Mouse (Mus musculus): ENCODE data around the gene Atp6v1d. TPM values are rescaled to one million over a fixed set of nuclear protein-coding genes. Genes with fewer than 3 reads are reported as not detected.

The Atp6v1d gene
- polyA plus RNA-seq, 1 experiment from 2014 or later = 86.4 TPM

DNA sequence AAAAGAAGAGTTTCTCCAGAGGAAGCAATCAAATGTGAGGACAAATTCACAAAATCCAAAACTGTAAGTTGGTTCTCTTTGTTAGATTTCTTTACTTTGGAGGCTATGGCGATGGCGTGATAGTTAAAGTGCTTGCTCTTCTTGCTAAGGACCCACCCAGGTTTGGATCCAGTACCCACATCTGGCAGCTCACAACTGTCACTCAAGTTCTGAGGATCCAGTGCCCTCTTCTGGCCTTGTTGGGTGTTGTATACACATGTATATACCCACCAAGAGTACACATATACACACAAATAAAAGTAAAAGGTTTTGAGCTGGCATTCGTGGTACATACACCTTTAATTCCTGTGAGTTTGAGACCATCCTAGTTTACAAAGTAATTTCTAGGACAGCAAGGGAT, 13.1 kb upstream of the Atp6v1d start:
- ChIA-PET CTCF (no interaction called here), POLR2A (no interaction called here)
- TF ChIP-seq CTCF (IDR thresholded peaks at IDR 0.05) = peak; percentile 28
- H3K27me3 ChIP-seq = no peaks in the 10 kb centered on the region
- ATAC-seq (no peak), DNase-seq (ENCODE audit: low read depth, low spot score) (no peak)
- in situ Hi-C loops (cut with MboI; ENCODE audit: low pct_unique_long_range_greater_than_20kb) = no loop called here

GRCm38 (mm10) chr12:78868115-78868514, 6.7 kb upstream of the Atp6v1d start:
- no peaks in the 10 kb centered on the region for H3K27me3 ChIP-seq
- DNase-seq (ENCODE audit: low read depth, low spot score) = no peak
- POLR2A ChIA-PET = no interaction called here
- no peak for TF ChIP-seq CTCF (IDR thresholded peaks at IDR 0.05)
- ATAC-seq = no peak
- CTCF ChIA-PET = no interaction called here
- in situ Hi-C loops (cut with MboI; ENCODE audit: low pct_unique_long_range_greater_than_20kb) = no loop called here

- H3K27me3 ChIP-seq = no peaks in the 10 kb centered on the region
- CTCF ChIA-PET = no interaction called here
- ATAC-seq (no peak), DNase-seq (ENCODE audit: low read depth, low spot score) (no peak)
- peak; percentile 67 for TF ChIP-seq CTCF (IDR thresholded peaks at IDR 0.05)
- POLR2A ChIA-PET = interaction anchor here (1.0 kb wide), 1 partner anchor 24 kb away, joined by 3 read pairs; no protein-coding TSS in a partner anchor
- in situ Hi-C loops (cut with MboI; ENCODE audit: low pct_unique_long_range_greater_than_20kb) = no loop called here
These were observed 4.0 kb upstream of the Atp6v1d start for GRCm38 (mm10) chr12:78865434-78865833.

GRCm38 (mm10) chr12:78862254-78862730, 854 bp upstream of the Atp6v1d start:
- ChIA-PET CTCF (interaction anchor here (1.4 kb wide), 1 partner anchor 19 kb away, joined by 3 read pairs; no protein-coding TSS in a partner anchor), POLR2A (no interaction called here)
- TF ChIP-seq CTCF (IDR thresholded peaks at IDR 0.05) = no peak
- in situ Hi-C loops (cut with MboI; ENCODE audit: low pct_unique_long_range_greater_than_20kb) = no loop called here
- no peaks in the 10 kb centered on the region for H3K27me3 ChIP-seq
- ATAC-seq = no peak
- DNase-seq (ENCODE audit: low read depth, low spot score) = no peak

DNA sequence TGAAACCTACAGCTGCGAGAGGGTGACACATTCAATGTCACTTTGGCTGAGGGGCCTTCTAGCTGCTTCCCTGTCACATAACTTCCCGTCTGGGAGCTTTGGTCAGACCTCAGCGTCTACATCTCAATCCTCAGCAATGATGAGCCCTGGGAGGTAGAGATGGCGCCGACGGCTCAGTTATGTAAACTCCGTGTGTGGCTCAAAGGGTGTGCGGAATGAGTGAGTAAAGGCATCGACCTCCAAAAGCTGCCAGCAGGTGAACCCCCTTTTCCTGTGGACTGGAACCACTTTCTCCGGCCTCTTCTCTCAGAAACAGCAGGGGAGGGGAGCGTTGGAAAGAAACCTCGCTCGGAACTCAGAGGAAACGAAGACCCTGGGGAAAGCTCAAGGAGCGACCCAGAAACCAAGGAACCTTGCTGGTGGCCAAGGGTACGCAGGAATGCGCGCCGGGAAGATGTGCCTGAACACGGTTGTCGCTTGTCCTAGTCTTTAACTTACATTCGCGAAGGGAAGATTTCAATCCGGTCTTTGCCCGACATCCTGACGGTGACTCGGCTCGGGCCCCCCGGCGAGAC, 430 bp downstream of the Atp6v1d start:
- DNase-seq (ENCODE audit: low read depth, low spot score) (no peak), ATAC-seq (peak; percentile 38)
- no peaks in the 10 kb centered on the region for H3K27me3 ChIP-seq
- no peak for TF ChIP-seq CTCF (IDR thresholded peaks at IDR 0.05)
- in situ Hi-C loops (cut with MboI; ENCODE audit: low pct_unique_long_range_greater_than_20kb) = no loop called here
- ChIA-PET CTCF (interaction anchor here (1.4 kb wide), 1 partner anchor 20 kb away, joined by 3 read pairs; no protein-coding TSS in a partner anchor), POLR2A (interaction anchor here (0.5 kb wide), 1 partner anchor 248 kb away, joined by 3 read pairs; no protein-coding TSS in a partner anchor)

GRCm38 (mm10) chr12:78848246-78848645, 13.2 kb downstream of the Atp6v1d start:
- no peak for ATAC-seq
- DNase-seq (ENCODE audit: low read depth, low spot score) = no peak
- no peak for TF ChIP-seq CTCF (IDR thresholded peaks at IDR 0.05)
- CTCF ChIA-PET = no interaction called here
- no peaks in the 10 kb centered on the region for H3K27me3 ChIP-seq
- in situ Hi-C loops (cut with MboI; ENCODE audit: low pct_unique_long_range_greater_than_20kb) = loop anchor here (25.0 kb wide), 1 partner anchor 636 kb away; no protein-coding TSS in a partner anchor
- POLR2A ChIA-PET = no interaction called here

DNA sequence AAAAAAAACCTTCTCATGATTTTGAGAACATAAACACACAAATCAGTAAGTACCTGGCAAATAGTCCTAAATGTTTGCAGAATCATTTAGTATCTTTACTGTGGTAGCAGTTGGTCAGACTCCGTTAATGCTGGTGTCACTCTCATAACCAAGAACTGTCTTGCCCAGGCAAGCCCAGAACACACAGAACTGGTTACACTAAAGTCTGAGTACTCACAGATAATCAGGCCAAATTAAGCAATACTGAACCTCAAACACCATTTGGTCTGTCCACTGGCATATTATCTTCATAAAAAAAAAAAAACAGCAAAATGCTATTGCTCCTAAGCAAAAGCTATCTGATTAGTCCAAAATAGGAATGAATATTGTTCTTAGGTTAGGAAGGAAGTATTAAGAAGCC, 19.0 kb downstream of the Atp6v1d start:
- ATAC-seq (no peak), DNase-seq (ENCODE audit: low read depth, low spot score) (no peak)
- POLR2A ChIA-PET = interaction anchor here (0.6 kb wide), 1 partner anchor 22 kb away, joined by 4 read pairs; no protein-coding TSS in a partner anchor
- CTCF ChIA-PET = interaction anchor here (0.7 kb wide), 1 partner anchor 10 kb away, joined by 3 read pairs; no protein-coding TSS in a partner anchor
- no peaks in the 10 kb centered on the region for H3K27me3 ChIP-seq
- in situ Hi-C loops (cut with MboI; ENCODE audit: low pct_unique_long_range_greater_than_20kb) = loop anchor here (25.0 kb wide), 1 partner anchor 630 kb away; no protein-coding TSS in a partner anchor
- no peak for TF ChIP-seq CTCF (IDR thresholded peaks at IDR 0.05)

- CTCF ChIA-PET = no interaction called here
- ATAC-seq (no peak), DNase-seq (ENCODE audit: low read depth, low spot score) (no peak)
- no peak for TF ChIP-seq CTCF (IDR thresholded peaks at IDR 0.05)
- POLR2A ChIA-PET = no interaction called here
- H3K27me3 ChIP-seq = no peaks in the 10 kb centered on the region
- in situ Hi-C loops (cut with MboI; ENCODE audit: low pct_unique_long_range_greater_than_20kb) = loop anchor here (10.0 to 25.0 kb wide), 2 partner anchors 505 to 628 kb away; no protein-coding TSS in a partner anchor
These were observed 21.5 kb downstream of the Atp6v1d start for GRCm38 (mm10) chr12:78839906-78840305.

- in situ Hi-C loops (cut with MboI; ENCODE audit: low pct_unique_long_range_greater_than_20kb) = loop anchor here (10.0 to 25.0 kb wide), 2 partner anchors 500 to 622 kb away; no protein-coding TSS in a partner anchor
- H3K27me3 ChIP-seq = no peaks in the 10 kb centered on the region
- TF ChIP-seq CTCF (IDR thresholded peaks at IDR 0.05) = no peak
- POLR2A ChIA-PET = no interaction called here
- ATAC-seq (no peak), DNase-seq (ENCODE audit: low read depth, low spot score) (no peak)
- CTCF ChIA-PET = no interaction called here
These were observed 26.9 kb downstream of the Atp6v1d start for GRCm38 (mm10) chr12:78834496-78834895.

DNA sequence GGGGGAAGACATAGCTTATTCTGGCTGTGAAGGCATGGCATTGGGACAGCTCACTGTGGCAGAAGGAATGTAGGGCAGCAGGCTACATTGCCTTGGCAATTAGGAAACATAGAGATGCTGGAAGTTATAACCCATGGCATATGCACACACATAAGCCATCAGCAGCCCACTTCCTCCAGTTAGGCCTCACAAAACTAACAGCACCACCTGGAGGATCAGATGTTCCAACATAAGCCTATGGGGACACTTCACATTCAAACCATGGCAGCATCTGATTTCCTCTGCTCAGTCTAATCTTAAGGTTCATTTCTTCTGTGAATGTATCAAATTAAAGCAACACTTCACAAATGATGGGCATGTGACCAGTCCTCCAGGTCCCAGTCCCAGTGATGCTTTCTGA, 47.0 kb downstream of the Atp6v1d start:
- no peaks in the 10 kb centered on the region for H3K27me3 ChIP-seq
- CTCF ChIA-PET = interaction anchor here (0.9 kb wide), 2 partner anchors 64 to 483 kb away, joined by 3 to 4 read pairs; no protein-coding TSS in a partner anchor
- TF ChIP-seq CTCF (IDR thresholded peaks at IDR 0.05) = peak; percentile 42
- ATAC-seq = no peak
- no peak for DNase-seq (ENCODE audit: low read depth, low spot score)
- in situ Hi-C loops (cut with MboI; ENCODE audit: low pct_unique_long_range_greater_than_20kb) = no loop called here
- POLR2A ChIA-PET = no interaction called here

DNA sequence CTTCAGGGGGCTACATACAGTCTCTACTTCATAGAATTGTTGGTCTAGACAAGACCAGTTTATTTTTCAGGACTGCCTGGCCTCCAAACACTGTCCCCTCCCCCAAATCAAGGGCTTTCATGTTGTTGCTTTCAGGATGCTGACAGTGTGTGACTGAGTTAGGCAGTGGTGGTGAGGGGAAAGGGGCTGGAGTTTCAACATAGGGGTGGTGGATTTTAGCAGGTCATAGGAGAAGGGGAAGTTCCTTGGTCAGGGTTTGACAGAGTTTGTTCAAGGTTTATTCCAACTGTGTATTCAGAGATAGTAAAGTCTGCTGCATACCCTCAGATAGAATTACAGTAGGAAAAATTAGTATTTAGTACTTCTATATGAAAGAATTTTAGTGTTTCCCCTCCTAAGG, 59.6 kb downstream of the Atp6v1d start:
- ChIA-PET CTCF (no interaction called here), POLR2A (no interaction called here)
- no peaks in the 10 kb centered on the region for H3K27me3 ChIP-seq
- in situ Hi-C loops (cut with MboI; ENCODE audit: low pct_unique_long_range_greater_than_20kb) = no loop called here
- TF ChIP-seq CTCF (IDR thresholded peaks at IDR 0.05) = no peak
- ATAC-seq = no peak
- no peak for DNase-seq (ENCODE audit: low read depth, low spot score)
